ENCODE assay signal across 7 mouse cellular contexts in the genomic region with DNA sequence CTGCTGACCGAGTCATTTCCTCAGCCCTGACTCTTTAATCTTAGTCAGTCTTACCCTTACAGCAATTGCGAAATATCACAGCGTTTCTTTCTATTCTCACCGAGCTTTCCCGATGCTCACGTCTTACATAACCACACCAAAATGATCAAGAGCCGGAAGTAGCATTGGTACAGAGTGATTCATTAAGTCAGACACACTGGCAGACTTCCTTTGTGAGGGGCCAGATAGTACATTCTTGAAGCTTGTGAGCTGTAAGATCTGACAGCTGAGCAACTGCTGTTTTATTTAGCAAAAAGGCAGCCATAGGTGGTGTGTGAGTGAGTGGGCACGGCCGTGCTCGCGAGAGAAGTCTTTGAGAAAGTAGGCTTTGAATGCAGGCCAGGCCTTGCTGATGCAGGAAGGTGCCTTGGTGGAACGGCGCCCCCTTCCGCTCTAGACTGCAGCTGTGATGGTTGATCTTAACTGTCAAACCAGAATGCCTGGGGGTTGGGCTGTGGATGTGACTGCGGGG. TPM values are rescaled to one million over a fixed set of nuclear protein-coding genes. Genes with fewer than 3 reads are reported as not detected.
DNase-seq lines count a peak whose midpoint lies in the region; ATAC-seq and TF ChIP-seq lines count a peak whose summit lies in the region.

No protein-coding gene starts in this region.

- TF ChIP-seq EP300 in ES-Bruce4 (IDR thresholded peaks at IDR 0.05; ENCODE audit: insufficient read depth, low read depth, low read length): 0 out of 2 replicates have a peak, but pooled peaks have one; percentile 30
- no peak for TF ChIP-seq EP300 in liver, embryonic 14.5 days (IDR thresholded peaks at IDR 0.05; ENCODE audit: low read depth)

- no peak overlapping the region for H3K27ac ChIP-seq in ES-Bruce4 (ENCODE audit: insufficient read depth, low read length)
- peak overlapping the region; percentile 28 to 76 for H3K27ac ChIP-seq in heart, embryonic 14.5 days (replicated peaks in 1 of 2; ENCODE audit: control insufficient read depth in 1 of 2, insufficient read depth in 1 of 2, low read depth in 2 of 2, low read length in 2 of 2)
- H3K27ac ChIP-seq in liver, embryonic 14.5 days: no peak overlapping the region
- H3K27ac ChIP-seq in midbrain, embryonic 16.5 days (ENCODE audit: low read length): no peak overlapping the region

- H3K4me1 ChIP-seq in ES-Bruce4 (ENCODE audit: control insufficient read depth, insufficient read depth, low read length): peaks cover 2% of the 10 kb centered on the region
- peaks cover 14 to 28% of the 10 kb centered on the region in 2 experiments for H3K4me1 ChIP-seq in heart, embryonic 14.5 days (ENCODE audit: control insufficient read depth in 2 of 2, insufficient read depth in 2 of 2, low read length in 2 of 2)
- H3K4me1 ChIP-seq in liver, embryonic 14.5 days (replicated peaks; ENCODE audit: control insufficient read depth in 2 of 2, insufficient read depth in 2 of 2, low read length in 1 of 2): peaks cover 0 to 9% of the 10 kb centered on the region in 2 experiments; a peak in 2 of 4 replicates
- H3K4me1 ChIP-seq in midbrain, embryonic 16.5 days (ENCODE audit: control insufficient read depth, insufficient read depth, low read length): no peaks in the 10 kb centered on the region

- no peak for TF ChIP-seq POLR2A in ES-Bruce4 (IDR thresholded peaks at IDR 0.05; ENCODE audit: insufficient read depth, low read length)

- H3K4me2 ChIP-seq in heart, embryonic 14.5 days (ENCODE audit: low read length): peak overlapping the region; percentile 27; the same call in 1 of the 2 replicates
- H3K4me2 ChIP-seq in liver, embryonic 14.5 days (ENCODE audit: low read depth): peak overlapping the region; percentile 13; the same call in 1 of the 2 replicates
- no peak overlapping the region for H3K4me2 ChIP-seq in midbrain, embryonic 16.5 days (ENCODE audit: low read length)

- 45% methylated on average over 15 of the region's 15 CpGs for WGBS in heart, embryonic 14.5 days
- WGBS in liver, embryonic 14.5 days (ENCODE audit: insufficient replicate concordance): 12% methylated on average over 15 of the region's 15 CpGs
- 75% methylated on average over 15 of the region's 15 CpGs for WGBS in midbrain, embryonic 16.5 days

- peak; percentile 82 for TF ChIP-seq CTCF in ES-Bruce4 (IDR thresholded peaks at IDR 0.05; ENCODE audit: low read depth, low read length)
- peak; percentile 68 for TF ChIP-seq CTCF in liver, embryonic 14.5 days (IDR thresholded peaks at IDR 0.05; ENCODE audit: low read depth)

- H3K4me3 ChIP-seq in ES-Bruce4 (ENCODE audit: low read depth, low read length): no peak overlapping the region
- H3K4me3 ChIP-seq in heart, embryonic 14.5 days (ENCODE audit: control insufficient read depth in 1 of 2, insufficient read depth in 1 of 2, low read depth in 1 of 2, low read length in 2 of 2): no peak overlapping the region
- H3K4me3 ChIP-seq in liver, embryonic 14.5 days (ENCODE audit: insufficient read depth in 1 of 2, low read depth in 2 of 2, low read length in 2 of 2): no peak overlapping the region
- no peak overlapping the region for H3K4me3 ChIP-seq in midbrain, embryonic 16.5 days (ENCODE audit: low read depth, low read length)

- ATAC-seq in heart, embryonic 14.5 days (ENCODE audit: insufficient number of reproducible peaks, insufficient read depth, low FRiP score, low read depth): no peak
- peak; percentile 39; the same call in 1 of the 2 replicates for ATAC-seq in liver, embryonic 14.5 days (ENCODE audit: insufficient read depth)
- no peak for ATAC-seq in midbrain, embryonic 16.5 days

- DNase-seq in adipocyte (ENCODE audit: low spot score): peak; percentile 80
- DNase-seq in liver, embryonic 14.5 days (ENCODE audit: low read depth in 3 of 3, low spot score in 3 of 3): peak in 1 of 3 experiments; percentile 54
- peak; percentile 65 for DNase-seq in right cerebral cortex, postnatal 25 days
- no peak for DNase-seq in retina, postnatal 1 day

- no peaks in the 10 kb centered on the region for H3K36me3 ChIP-seq in ES-Bruce4 (ENCODE audit: control insufficient read depth, insufficient read depth, low read length, poor library complexity, severe bottlenecking)
- H3K36me3 ChIP-seq in heart, embryonic 14.5 days (ENCODE audit: control insufficient read depth, insufficient read depth, low read length): peaks cover 16% of the 10 kb centered on the region; the same call in 1 of the 2 replicates
- H3K36me3 ChIP-seq in liver, embryonic 14.5 days (replicated peaks; ENCODE audit: control insufficient read depth, insufficient read depth, low read depth): no peaks in the 10 kb centered on the region
- H3K36me3 ChIP-seq in midbrain, embryonic 16.5 days (ENCODE audit: control insufficient read depth, insufficient read depth, low read length): peaks cover 12% of the 10 kb centered on the region; the same call in 1 of the 2 replicates

- no peaks in the 10 kb centered on the region for H3K27me3 ChIP-seq in ES-Bruce4 (ENCODE audit: control insufficient read depth, insufficient read depth, low read length, poor library complexity, severe bottlenecking)
- H3K27me3 ChIP-seq in heart, embryonic 14.5 days (ENCODE audit: control insufficient read depth, insufficient read depth, low read length): no peaks in the 10 kb centered on the region
- no peaks in the 10 kb centered on the region for H3K27me3 ChIP-seq in liver, embryonic 14.5 days (ENCODE audit: control insufficient read depth, insufficient read depth, low read length)
- no peaks in the 10 kb centered on the region for H3K27me3 ChIP-seq in midbrain, embryonic 16.5 days (ENCODE audit: control insufficient read depth, insufficient read depth, low read depth, low read length)

- H3K9me3 ChIP-seq in ES-Bruce4 (replicated peaks; ENCODE audit: control insufficient read depth, insufficient read depth, low read length, poor library complexity, severe bottlenecking): no peaks in the 10 kb centered on the region
- no peaks in the 10 kb centered on the region for H3K9me3 ChIP-seq in heart, embryonic 14.5 days (ENCODE audit: control insufficient read depth, low read length)
- H3K9me3 ChIP-seq in liver, embryonic 14.5 days (ENCODE audit: control insufficient read depth, low read length): no peaks in the 10 kb centered on the region
- no peaks in the 10 kb centered on the region for H3K9me3 ChIP-seq in midbrain, embryonic 16.5 days (replicated peaks; ENCODE audit: control insufficient read depth, low read length, poor library complexity, severe bottlenecking)

- no peak overlapping the region for H3K9ac ChIP-seq in ES-Bruce4 (ENCODE audit: low read depth, poor library complexity, severe bottlenecking)
- H3K9ac ChIP-seq in heart, embryonic 14.5 days (ENCODE audit: low read length): peak overlapping the region; percentile 35; the same call in 1 of the 2 replicates
- no peak overlapping the region for H3K9ac ChIP-seq in liver, embryonic 14.5 days (replicated peaks)
- H3K9ac ChIP-seq in midbrain, embryonic 16.5 days (ENCODE audit: low read depth, low read length): no peak overlapping the region

RNA-seq across cellular contexts. Expression of gene Por, which starts 32.9 kb away (rescaled TPM):
- polyA plus RNA-seq in ES-Bruce4 (2011; ENCODE audit: insufficient read depth, insufficient read length, low read depth, missing spikeins): 32.3 and 41.4 TPM in 2 replicates
- polyA plus RNA-seq in heart, embryonic 14.5 days (2014; fragmentation: Nextera tagmentation; extraction: Ambion mirVana): 33.2 and 34.9 TPM in 2 replicates
- 21.7 and 27.7 TPM in 2 replicates for polyA plus RNA-seq in liver, embryonic 14.5 days (2012; rRNA removed)
- polyA plus RNA-seq in liver, embryonic 14.5 days (2014; fragmentation: Nextera tagmentation; extraction: Ambion mirVana): 18.1 and 21.4 TPM in 2 replicates
- polyA plus RNA-seq in midbrain, embryonic 16.5 days (2015; fragmentation: Nextera tagmentation; extraction: Ambion mirVana): 123 and 127 TPM in 2 replicates

RNA-seq across cellular contexts. Expression of gene Tmem120a, which starts 41.5 kb away (rescaled TPM):
- 63.7 and 69.8 TPM in 2 replicates for polyA plus RNA-seq in ES-Bruce4 (2011; ENCODE audit: insufficient read depth, insufficient read length, low read depth, missing spikeins)
- polyA plus RNA-seq in heart, embryonic 14.5 days (2014; fragmentation: Nextera tagmentation; extraction: Ambion mirVana): 34.1 and 34.6 TPM in 2 replicates
- polyA plus RNA-seq in liver, embryonic 14.5 days (2012; rRNA removed): 5.4 and 5.7 TPM in 2 replicates
- 15.2 and 16.0 TPM in 2 replicates for polyA plus RNA-seq in liver, embryonic 14.5 days (2014; fragmentation: Nextera tagmentation; extraction: Ambion mirVana)
- polyA plus RNA-seq in midbrain, embryonic 16.5 days (2015; fragmentation: Nextera tagmentation; extraction: Ambion mirVana): 87.2 and 87.8 TPM in 2 replicates

Comparison
In these comparisons a context has a peak if more than half of its experiments do, and no peak if none do; other contexts are left out.
1. H3K27ac ChIP-seq: peak in heart, embryonic 14.5 days (2 of 2); none in ES-Bruce4 (single experiment), liver, embryonic 14.5 days (single experiment) and midbrain, embryonic 16.5 days (single experiment).